ENCODE assay signal across 10 mouse cellular contexts in the genomic region with DNA sequence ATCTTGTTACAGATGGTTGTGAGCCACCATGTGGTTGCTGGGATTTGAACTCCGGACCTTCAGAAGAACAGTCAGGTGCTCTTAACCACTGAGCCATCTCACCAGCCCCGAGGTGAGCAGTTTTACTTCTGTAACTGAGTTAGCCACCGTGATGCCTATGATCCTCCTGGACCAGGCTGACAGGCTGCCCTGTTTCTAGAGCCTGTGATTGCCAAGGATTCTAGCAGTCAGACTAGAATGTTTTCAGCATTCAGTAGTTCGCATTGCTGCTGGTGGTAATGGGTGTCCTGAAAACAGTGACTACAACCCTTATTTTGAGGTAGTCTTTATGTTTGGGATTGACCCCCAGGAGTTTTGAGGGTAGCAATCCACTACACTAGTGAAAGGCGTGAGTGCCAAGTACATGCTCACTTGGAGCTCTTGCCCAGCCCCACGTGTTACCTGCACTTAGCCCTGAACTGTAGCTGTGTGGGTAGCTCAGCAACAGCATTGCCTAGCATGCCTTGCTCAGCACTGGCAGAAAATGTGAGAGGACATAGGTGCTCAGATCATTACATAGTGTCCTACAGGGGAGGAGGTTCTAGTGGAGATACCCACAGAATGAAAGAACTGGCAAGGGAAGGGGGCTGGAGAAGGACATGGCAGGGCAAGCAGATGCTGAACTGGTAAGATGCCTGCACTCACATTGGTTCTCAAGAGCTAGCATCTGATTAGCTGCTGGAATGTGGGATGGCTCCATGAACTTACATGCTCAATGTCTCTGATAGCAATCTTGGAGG. TPM values are rescaled to one million over a fixed set of nuclear protein-coding genes. Genes with fewer than 3 reads are reported as not detected.
DNase-seq lines count a peak whose midpoint lies in the region; ATAC-seq lines count a peak whose summit lies in the region.
"Had no signal": no experiment of that assay in that cellular context is flagged by ENCODE, and none has a peak within 500 bp of the region (broad histone marks: within the 10 kb centered on the region; RNA-seq: fewer than 3 reads in every experiment).

No protein-coding gene starts in this region.

- no peaks in the 10 kb centered on the region for H3K9me3 ChIP-seq in heart, embryonic 13.5 days
- H3K9me3 ChIP-seq in megakaryocyte, embryonic 14.5 days, result no peaks in the 10 kb centered on the region

- no peak overlapping the region for H3K4me3 ChIP-seq in heart, embryonic 13.5 days
- peak overlapping the region; percentile 25 for H3K4me3 ChIP-seq in megakaryocyte, embryonic 14.5 days (replicated peaks)
- H3K4me3 ChIP-seq: erythroblast, embryonic 14.5 days had no signal

- intact Hi-C loops in heart, postnatal 25 days (cut with DNase I), result no loop called here

- no peak for DNase-seq in heart, postnatal 25 days (ENCODE audit: low spot score)
- peak; percentile 26 for DNase-seq in adipocyte (ENCODE audit: low spot score)
- DNase-seq in spleen, postnatal 10 days (ENCODE audit: low spot score in 2 of 2), result no peak
- DNase-seq: cerebellum, adult 2 months; kidney, adult 8-10 months had no signal

- H3K4me2 ChIP-seq in heart, embryonic 13.5 days, result no peak overlapping the region

- 0 out of 2 replicates have a peak overlapping the region, but pooled peaks have one; percentile 9 for H3K27ac ChIP-seq in heart, embryonic 13.5 days (replicated peaks)

- H3K4me1 ChIP-seq in heart, embryonic 13.5 days, result peaks cover 44% of the 10 kb centered on the region
- H3K4me1 ChIP-seq in megakaryocyte, embryonic 14.5 days, result peaks cover 37% of the 10 kb centered on the region

- WGBS in heart, embryonic 13.5 days, result 87% methylated on average over 6 of the region's 6 CpGs

- H3K36me3 ChIP-seq in heart, embryonic 13.5 days, result peaks cover 84% of the 10 kb centered on the region
- peaks cover 84% of the 10 kb centered on the region for H3K36me3 ChIP-seq in megakaryocyte, embryonic 14.5 days (replicated peaks; ENCODE audit: low read length)

- H3K9ac ChIP-seq in heart, embryonic 13.5 days, result no peak overlapping the region

- H3K27me3 ChIP-seq in heart, embryonic 13.5 days (replicated peaks), result no peaks in the 10 kb centered on the region
- H3K27me3 ChIP-seq in megakaryocyte, embryonic 14.5 days (replicated peaks), result no peaks in the 10 kb centered on the region

- no peak for ATAC-seq in heart, embryonic 13.5 days (ENCODE audit: extremely low read depth, insufficient number of reproducible peaks, low FRiP score, low TSS enrichment)
- ATAC-seq in megakaryocyte, adult 5-6 weeks (ENCODE audit: poor library complexity, severe bottlenecking), result no peak
- no peak for ATAC-seq in erythroblast, adult 5-6 weeks (replicated peaks; ENCODE audit: low FRiP score, poor library complexity, severe bottlenecking)

RNA-seq across cellular contexts. Expression of gene Srsf3, which starts 11.9 kb away (rescaled TPM):
- polyA plus RNA-seq in heart, embryonic 13.5 days (2015; fragmentation: Nextera tagmentation; extraction: Ambion mirVana), result 321 and 347 TPM in 2 replicates
- 10 to 100 TPM; 68.9 to 75.4 TPM for total RNA-seq in heart, postnatal 25 days (2021)
- 27.5 and 103 TPM in 2 replicates for polyA plus RNA-seq in megakaryocyte, embryonic 14.5 days (2012; ENCODE audit: insufficient read depth, low replicate concordance)
- total RNA-seq in megakaryocyte, adult 5-6 weeks (2015), result 317 and 383 TPM in 2 replicates
- 479 and 534 TPM in 2 replicates for total RNA-seq in megakaryocyte, adult 5-6 weeks (2017)
- 154 and 174 TPM in 2 replicates for total RNA-seq in erythroblast, adult 5-6 weeks (2015; ENCODE audit: low replicate concordance)
- total RNA-seq in erythroblast, adult 5-6 weeks (2017; ENCODE audit: low replicate concordance), result 208 and 211 TPM in 2 replicates

RNA-seq across cellular contexts. Expression of gene Stk38, which starts 36.5 kb away (rescaled TPM):
- polyA plus RNA-seq in heart, embryonic 13.5 days (2015; fragmentation: Nextera tagmentation; extraction: Ambion mirVana), result 68.7 and 71.0 TPM in 2 replicates
- 10 to 100 TPM; 32.8 to 38.2 TPM for total RNA-seq in heart, postnatal 25 days (2021)
- polyA plus RNA-seq in megakaryocyte, embryonic 14.5 days (2012; ENCODE audit: insufficient read depth, low replicate concordance), result 32.2 and 64.5 TPM in 2 replicates
- 312 and 327 TPM in 2 replicates for total RNA-seq in megakaryocyte, adult 5-6 weeks (2015)
- total RNA-seq in megakaryocyte, adult 5-6 weeks (2017), result 237 and 269 TPM in 2 replicates
- 34.9 and 93.6 TPM in 2 replicates for total RNA-seq in erythroblast, adult 5-6 weeks (2015; ENCODE audit: low replicate concordance)
- 47.2 and 57.4 TPM in 2 replicates for total RNA-seq in erythroblast, adult 5-6 weeks (2017; ENCODE audit: low replicate concordance)

RNA-seq across cellular contexts. Expression of gene Cdkn1a, which starts 46.4 kb away (rescaled TPM):
- polyA plus RNA-seq in heart, embryonic 13.5 days (2015; fragmentation: Nextera tagmentation; extraction: Ambion mirVana), result 38.5 and 52.3 TPM in 2 replicates
- 100 to 1,000 TPM in 1 of 2 experiments, 10 to 100 TPM in 1; 30.1 to 102 TPM for total RNA-seq in heart, postnatal 25 days (2021)
- 228 and 253 TPM in 2 replicates for polyA plus RNA-seq in megakaryocyte, embryonic 14.5 days (2012; ENCODE audit: insufficient read depth, low replicate concordance)
- 19.9 and 22.6 TPM in 2 replicates for total RNA-seq in megakaryocyte, adult 5-6 weeks (2015)
- total RNA-seq in megakaryocyte, adult 5-6 weeks (2017), result 3.7 and 5.8 TPM in 2 replicates
- total RNA-seq in erythroblast, adult 5-6 weeks (2015; ENCODE audit: low replicate concordance), result 0.63 and 4.6 TPM in 2 replicates
- total RNA-seq in erythroblast, adult 5-6 weeks (2017; ENCODE audit: low replicate concordance), result 0.34 and 0.42 TPM in 2 replicates
